Mouse (Mus musculus) spleen, adult 2 months (tissue): ENCODE results near the gene Srrd. TPM values are rescaled to one million over a fixed set of nuclear protein-coding genes. Genes with fewer than 3 reads are reported as not detected.

Experiments used
- DNase-seq, 2 experiments: peaks; one replicate each; pipeline versions ENCODE4 v3.0.0 to v3.0.0-alpha.2; 2012 to 2021; ENCODE audit warnings: low spot score in 2 of 2, low read depth in 1 of 2
- H3K27ac ChIP-seq: fragments of 200-500 bp; 2 replicates; pipeline ENCODE4 v1.5.1; 2012; ENCODE audit warnings: low read length, inconsistent platforms; ENCODE audit not compliant: insufficient read depth
- H3K27me3 ChIP-seq: fragments of 200-500 bp; 2 replicates; pipeline ENCODE4 v1.6.1; 2012; ENCODE audit warnings: mild to moderate bottlenecking, moderate library complexity, low read length, inconsistent platforms; ENCODE audit not compliant: control insufficient read depth, insufficient read depth
- H3K36me3 ChIP-seq: fragments of 200-500 bp; 2 replicates; pipeline ENCODE4 v1.6.1; 2012; ENCODE audit warnings: mild to moderate bottlenecking, low read length, inconsistent platforms; ENCODE audit not compliant: control insufficient read depth, insufficient read depth
- H3K4me1 ChIP-seq: fragments of 200-500 bp; 2 replicates; pipeline ENCODE4 v1.6.1; 2011; ENCODE audit warnings: inconsistent platforms; ENCODE audit not compliant: control insufficient read depth, insufficient read depth, insufficient read length
- H3K4me3 ChIP-seq: fragments of 200-500 bp; 2 replicates; pipeline ENCODE4 v1.5.1; 2011; ENCODE audit warnings: mild to moderate bottlenecking, inconsistent platforms; ENCODE audit not compliant: insufficient read depth, insufficient read length; ENCODE audit errors: extremely low read depth
- CTCF ChIP-seq: fragments of 200-500 bp; IDR thresholded peaks from 2 replicates; pipeline ENCODE4 v1.5.1; 2011; ENCODE audit warnings: mild to moderate bottlenecking, inconsistent platforms; ENCODE audit not compliant: insufficient read depth, insufficient read length, insufficient replicate concordance; ENCODE audit errors: extremely low read depth
- POLR2A ChIP-seq: fragments of 200-500 bp; IDR thresholded peaks from 2 replicates; pipeline ENCODE4 v1.6.1; 2011; ENCODE audit warnings: low read depth, low read length, inconsistent platforms
- WGBS: fragments of 180-500 bp; shearing (Covaris S2); methylation state at CpG from one replicate; pipeline ENCODE4 v1.1.7; 2018; 5-methylcytosine and 5-hydroxymethylcytosine counted together
- polyA plus RNA-seq: library from polyadenylated mRNA; depleted of rRNA; stranded (reverse); fragments of >200 nt; gene quantifications from 2 replicates; pipeline ENCODE4 v1.2.3, GENCODE M21; 2012

Gene Srrd
- polyA plus RNA-seq, 1 experiment: 30.8 TPM

GRCm38 (mm10) chr5:112326446-112327009, 16.3 kb downstream of the Srrd start:
- H3K27me3 ChIP-seq: no peaks in the 10 kb centered on the region
- TF ChIP-seq POLR2A (no peak), CTCF (no peak)
- peak overlapping the region; percentile 63 for H3K27ac ChIP-seq
- peak overlapping the region; percentile 92 for H3K4me3 ChIP-seq
- no peak for DNase-seq
- H3K36me3 ChIP-seq: peaks cover 30% of the 10 kb centered on the region
- peaks cover 7% of the 10 kb centered on the region; the same call in 1 of the 2 replicates for H3K4me1 ChIP-seq
- WGBS: under 1% methylated on average over 33 of the region's 33 CpGs

- H3K27ac ChIP-seq: peak within 1 kb of the TSS; percentile 63
- WGBS: 5% methylated on average over 48 of the region's 48 CpGs
- DNase-seq: peak; percentile 78 to 93
- no peaks in the 10 kb centered on the region for H3K27me3 ChIP-seq
- peaks cover 22% of the 10 kb centered on the region for H3K36me3 ChIP-seq
- peak within 1 kb of the TSS; percentile 92 for H3K4me3 ChIP-seq
- TF ChIP-seq CTCF: no peak
- TF ChIP-seq POLR2A: 0 out of 2 replicates have a peak, but pooled peaks have one; percentile 39
- H3K4me1 ChIP-seq: peaks cover 7% of the 10 kb centered on the region; the same call in 1 of the 2 replicates
Observed at GRCm38 (mm10) chr5:112325546-112326445, 17.0 kb downstream of the Srrd start, which contains the start of gene Tfip11. Gene Tfip11 (plus strand): TSS chr5:112326358.

GRCm38 (mm10) chr5:112324637-112325545, 17.9 kb downstream of the Srrd start:
- H3K27ac ChIP-seq: peak overlapping the region; percentile 66; the same call in 1 of the 2 replicates
- WGBS: 3% methylated on average over 24 of the region's 24 CpGs
- TF ChIP-seq CTCF (no peak), POLR2A (peak; percentile 16; the same call in 1 of the 2 replicates)
- peak overlapping the region; percentile 57; the same call in 1 of the 2 replicates for H3K4me3 ChIP-seq
- H3K27me3 ChIP-seq: no peaks in the 10 kb centered on the region
- H3K4me1 ChIP-seq: peaks cover 7% of the 10 kb centered on the region; the same call in 1 of the 2 replicates
- peaks cover 17% of the 10 kb centered on the region for H3K36me3 ChIP-seq
- DNase-seq: peak; percentile 49 to 60

- Histone ChIP-seq H3K27ac (no peak overlapping the region), H3K4me3 (no peak overlapping the region), H3K27me3 (no peaks in the 10 kb centered on the region), H3K36me3 (peaks cover 5% of the 10 kb centered on the region), H3K4me1 (peaks cover 7% of the 10 kb centered on the region; the same call in 1 of the 2 replicates)
- TF ChIP-seq POLR2A (no peak), CTCF (no peak)
- no peak for DNase-seq
- WGBS: 94% methylated on average over 6 of the region's 6 CpGs
Observed at GRCm38 (mm10) chr5:112323246-112323645, 19.6 kb downstream of the Srrd start.

GRCm38 (mm10) chr5:112321376-112321775, 21.5 kb downstream of the Srrd start:
- Histone ChIP-seq H3K27ac (no peak overlapping the region), H3K27me3 (no peaks in the 10 kb centered on the region), H3K4me3 (no peak overlapping the region), H3K4me1 (peaks cover 7% of the 10 kb centered on the region; the same call in 1 of the 2 replicates), H3K36me3 (no peaks in the 10 kb centered on the region)
- TF ChIP-seq POLR2A (no peak), CTCF (no peak)
- 88% methylated on average over 4 of the region's 4 CpGs for WGBS
- DNase-seq: no peak

- no peak overlapping the region for H3K4me3 ChIP-seq
- H3K27ac ChIP-seq: no peak overlapping the region
- DNase-seq: no peak
- H3K27me3 ChIP-seq: no peaks in the 10 kb centered on the region
- 79% methylated on average over 6 of the region's 6 CpGs for WGBS
- H3K4me1 ChIP-seq: peaks cover 7% of the 10 kb centered on the region; the same call in 1 of the 2 replicates
- no peak for TF ChIP-seq POLR2A
- no peak for TF ChIP-seq CTCF
- H3K36me3 ChIP-seq: no peaks in the 10 kb centered on the region
Observed at GRCm38 (mm10) chr5:112320936-112321335, 21.9 kb downstream of the Srrd start.
